Mouse (Mus musculus): ENCODE measurements around the gene Acacb. TPM values are rescaled to one million over a fixed set of nuclear protein-coding genes. Genes with fewer than 3 reads are reported as not detected.
A peak's percentile ranks its signal among the peaks of the same experiment; 100 is the strongest.

The Acacb gene
- polyA plus RNA-seq, 1 experiment from 2014 or later: 1.3 TPM

DNA sequence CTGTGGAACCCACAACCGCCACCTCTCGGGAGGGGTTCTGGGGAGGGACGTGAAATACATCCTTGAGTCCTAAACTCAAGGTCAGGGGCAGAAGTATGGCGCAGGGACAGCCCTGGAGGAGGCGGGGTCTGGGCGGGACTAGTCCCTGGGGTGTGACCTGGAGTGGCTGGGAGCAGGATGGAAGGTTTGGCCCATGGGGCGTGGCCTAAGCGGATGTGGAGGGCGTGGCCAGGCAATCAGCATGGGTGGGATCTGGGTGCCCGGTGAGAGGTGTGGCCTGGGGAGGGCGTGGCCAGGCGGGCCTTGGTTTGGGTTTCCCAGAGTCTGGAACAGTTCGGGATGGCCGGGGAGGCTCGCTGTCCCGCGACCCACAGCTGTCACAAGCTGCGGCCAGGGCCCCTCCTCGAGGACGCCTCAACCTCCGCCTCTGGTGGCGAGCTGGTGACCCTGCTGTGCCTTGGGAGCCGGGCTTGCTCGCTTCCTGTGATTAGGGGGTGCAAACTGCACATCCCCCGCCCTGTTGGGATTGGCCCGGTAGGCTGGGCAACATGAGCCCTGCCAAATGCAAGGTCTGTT, 29.3 kb downstream of the Acacb start:
- peak; percentile 99 for DNase-seq (ENCODE audit: low spot score)
- peak overlapping the region; percentile 67 for H3K9ac ChIP-seq (ENCODE audit: low read length)
- no peak for TF ChIP-seq EP300 (optimal IDR thresholded peaks at IDR 0.05)
- TF ChIP-seq CTCF (IDR thresholded peaks at IDR 0.05; ENCODE audit: low read depth): 0 out of 2 replicates have a peak, but pooled peaks have one; percentile 6
- H3K4me1 ChIP-seq (replicated peaks; ENCODE audit: control insufficient read depth, insufficient read depth): no peaks in the 10 kb centered on the region; the same call in 1 of the 2 replicates
- H3K4me2 ChIP-seq (replicated peaks; ENCODE audit: low read depth): peak overlapping the region; percentile 82
- H3K9me3 ChIP-seq (ENCODE audit: control insufficient read depth, low read length): no peaks in the 10 kb centered on the region
- H3K4me3 ChIP-seq (ENCODE audit: low read depth, low read length): peak overlapping the region; percentile 53
- no peaks in the 10 kb centered on the region for H3K27me3 ChIP-seq (ENCODE audit: control insufficient read depth, insufficient read depth, low read length)
- no peaks in the 10 kb centered on the region for H3K36me3 ChIP-seq (ENCODE audit: control insufficient read depth, insufficient read depth, low read length)
- ATAC-seq (ENCODE audit: low FRiP score, low TSS enrichment): peak; percentile 98
- peak overlapping the region; percentile 81 for H3K27ac ChIP-seq (replicated peaks)
- 0% methylated on average over 26 of the region's 26 CpGs for WGBS

DNA sequence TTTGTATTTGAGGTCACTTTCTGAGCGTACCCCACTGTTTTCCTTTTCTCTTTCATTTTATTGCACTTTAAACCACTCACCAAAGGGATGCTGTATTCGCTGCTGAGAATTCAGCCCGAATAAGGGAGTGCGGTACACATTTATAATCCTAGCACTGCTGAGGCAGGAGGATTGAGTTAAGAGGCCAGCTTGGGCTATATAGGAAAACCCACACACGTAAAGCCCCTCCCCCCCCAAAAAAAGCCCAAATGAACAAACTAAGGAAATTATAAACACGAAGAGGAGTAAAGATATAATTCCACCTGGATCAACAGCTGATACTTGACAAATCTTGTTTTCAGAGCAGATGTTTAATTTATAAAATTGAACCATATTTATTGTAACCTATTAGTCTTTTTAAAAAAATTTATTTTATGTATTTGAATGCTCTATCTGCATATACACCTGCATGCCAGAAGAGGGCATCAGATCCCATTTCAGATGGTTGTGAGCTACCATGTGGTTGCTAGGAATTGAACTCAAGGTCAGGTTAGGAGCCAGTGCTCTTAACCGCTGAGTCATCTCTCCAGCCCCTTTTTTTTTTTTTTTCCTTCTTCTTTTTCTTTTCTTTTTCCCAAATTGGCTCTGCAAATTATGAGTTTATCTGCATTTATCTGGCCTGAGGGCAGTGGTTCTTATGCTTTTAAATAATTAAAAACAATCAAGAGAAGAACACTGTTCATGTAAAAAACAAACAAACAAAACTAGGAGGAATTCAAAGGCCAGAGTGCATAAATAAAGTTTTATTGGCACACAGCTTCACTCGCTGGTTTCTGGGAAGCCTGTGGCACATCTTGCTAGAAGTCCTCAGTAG, 30.4 kb downstream of the Acacb start:
- WGBS: 53% methylated on average over 8 of the region's 8 CpGs
- TF ChIP-seq EP300 (optimal IDR thresholded peaks at IDR 0.05): no peak
- TF ChIP-seq CTCF (IDR thresholded peaks at IDR 0.05; ENCODE audit: low read depth): peak; percentile 56
- peak overlapping the region; percentile 53; the same call in 1 of the 2 replicates for H3K4me3 ChIP-seq (ENCODE audit: low read depth, low read length)
- H3K4me2 ChIP-seq (replicated peaks; ENCODE audit: low read depth): peak overlapping the region; percentile 82
- peak overlapping the region; percentile 67 for H3K9ac ChIP-seq (ENCODE audit: low read length)
- DNase-seq (ENCODE audit: low spot score): no peak
- no peak for ATAC-seq (ENCODE audit: low FRiP score, low TSS enrichment)
- no peaks in the 10 kb centered on the region; the same call in 1 of the 2 replicates for H3K4me1 ChIP-seq (replicated peaks; ENCODE audit: control insufficient read depth, insufficient read depth)
- no peaks in the 10 kb centered on the region for H3K36me3 ChIP-seq (ENCODE audit: control insufficient read depth, insufficient read depth, low read length)
- peak overlapping the region; percentile 81; the same call in 1 of the 2 replicates for H3K27ac ChIP-seq (replicated peaks)
- H3K27me3 ChIP-seq (ENCODE audit: control insufficient read depth, insufficient read depth, low read length): no peaks in the 10 kb centered on the region
- H3K9me3 ChIP-seq (ENCODE audit: control insufficient read depth, low read length): no peaks in the 10 kb centered on the region

- H3K4me2 ChIP-seq (replicated peaks; ENCODE audit: low read depth): no peak overlapping the region
- no peaks in the 10 kb centered on the region for H3K36me3 ChIP-seq (ENCODE audit: control insufficient read depth, insufficient read depth, low read length)
- no peak overlapping the region for H3K4me3 ChIP-seq (ENCODE audit: low read depth, low read length)
- H3K27me3 ChIP-seq (ENCODE audit: control insufficient read depth, insufficient read depth, low read length): no peaks in the 10 kb centered on the region
- no peak overlapping the region for H3K9ac ChIP-seq (ENCODE audit: low read length)
- DNase-seq (ENCODE audit: low spot score) (no peak), ATAC-seq (ENCODE audit: low FRiP score, low TSS enrichment) (no peak)
- peak; percentile 31; the same call in 1 of the 2 replicates for TF ChIP-seq CTCF (IDR thresholded peaks at IDR 0.05; ENCODE audit: low read depth)
- no peak for TF ChIP-seq EP300 (optimal IDR thresholded peaks at IDR 0.05)
- H3K27ac ChIP-seq (replicated peaks): no peak overlapping the region
- H3K9me3 ChIP-seq (ENCODE audit: control insufficient read depth, low read length): no peaks in the 10 kb centered on the region
- 64% methylated on average over 4 of the region's 4 CpGs for WGBS
- no peaks in the 10 kb centered on the region; the same call in 1 of the 2 replicates for H3K4me1 ChIP-seq (replicated peaks; ENCODE audit: control insufficient read depth, insufficient read depth)
These were observed 31.8 kb downstream of the Acacb start for GRCm38 (mm10) chr5:114177966-114178719.

- Histone ChIP-seq H3K9ac (ENCODE audit: low read length) (no peak overlapping the region), H3K4me2 (replicated peaks; ENCODE audit: low read depth) (no peak overlapping the region), H3K4me1 (replicated peaks; ENCODE audit: control insufficient read depth, insufficient read depth) (no peaks in the 10 kb centered on the region; the same call in 1 of the 2 replicates), H3K27ac (replicated peaks) (peak overlapping the region; percentile 2; the same call in 1 of the 2 replicates), H3K9me3 (ENCODE audit: control insufficient read depth, low read length) (no peaks in the 10 kb centered on the region), H3K4me3 (ENCODE audit: low read depth, low read length) (no peak overlapping the region), H3K27me3 (ENCODE audit: control insufficient read depth, insufficient read depth, low read length) (no peaks in the 10 kb centered on the region), H3K36me3 (ENCODE audit: control insufficient read depth, insufficient read depth, low read length) (no peaks in the 10 kb centered on the region)
- DNase-seq (ENCODE audit: low spot score) (no peak), ATAC-seq (ENCODE audit: low FRiP score, low TSS enrichment) (no peak)
- TF ChIP-seq EP300 (optimal IDR thresholded peaks at IDR 0.05): no peak
- no peak for TF ChIP-seq CTCF (IDR thresholded peaks at IDR 0.05; ENCODE audit: low read depth)
- 74% methylated on average over 11 of the region's 11 CpGs for WGBS
These were observed 33.2 kb downstream of the Acacb start for GRCm38 (mm10) chr5:114179541-114179940.

GRCm38 (mm10) chr5:114183493-114183892, 37.2 kb downstream of the Acacb start:
- Histone ChIP-seq H3K36me3 (ENCODE audit: control insufficient read depth, insufficient read depth, low read length) (no peaks in the 10 kb centered on the region), H3K4me3 (ENCODE audit: low read depth, low read length) (no peak overlapping the region), H3K9ac (ENCODE audit: low read length) (no peak overlapping the region), H3K9me3 (ENCODE audit: control insufficient read depth, low read length) (no peaks in the 10 kb centered on the region), H3K27ac (replicated peaks) (no peak overlapping the region), H3K4me2 (replicated peaks; ENCODE audit: low read depth) (no peak overlapping the region), H3K4me1 (replicated peaks; ENCODE audit: control insufficient read depth, insufficient read depth) (no peaks in the 10 kb centered on the region), H3K27me3 (ENCODE audit: control insufficient read depth, insufficient read depth, low read length) (no peaks in the 10 kb centered on the region)
- WGBS: 88% methylated on average over 2 of the region's 2 CpGs
- ATAC-seq (ENCODE audit: low FRiP score, low TSS enrichment) (no peak), DNase-seq (ENCODE audit: low spot score) (no peak)
- TF ChIP-seq CTCF (IDR thresholded peaks at IDR 0.05; ENCODE audit: low read depth) (no peak), EP300 (optimal IDR thresholded peaks at IDR 0.05) (no peak)
